Mouse (Mus musculus): ENCODE measurements around the gene Rccd1.

- TF ChIP-seq POLR2A (IDR thresholded peaks at IDR 0.05; ENCODE audit: borderline replicate concordance, extremely low read depth, low read depth, low read length) = no peak
- no peak for TF ChIP-seq CTCF (IDR thresholded peaks at IDR 0.05; ENCODE audit: insufficient read depth, low read length)
Measured at GRCm38 (mm10) chr7:80368635-80369421, 44.6 kb upstream of the Rccd1 start.
